Mouse (Mus musculus) erythroblast, embryonic 14.5 days (primary cell): ENCODE data around the gene Erbb3.

Source experiments
- GATA1 ChIP-seq: IDR thresholded peaks from 2 replicates; pipeline ENCODE4 v1.6.1; 2012; ENCODE audit warnings: low read length, inconsistent platforms, mixed read lengths
- TAL1 ChIP-seq: IDR thresholded peaks from 3 replicates; pipeline ENCODE4 v1.6.1; 2012; ENCODE audit warnings: low read length, inconsistent platforms, mixed read lengths

GRCm38 (mm10) chr10:128602470-128603128, 13.1 kb upstream of the Erbb3 start:
- TF ChIP-seq TAL1 (no peak), GATA1 (no peak)
